Mouse (Mus musculus) retina, adult 2 months (tissue): Measurements from ENCODE around the gene Btbd35f15.
"Not testable (repeated sequence)": the region's sequence is repeated elsewhere in the genome, so short reads cannot be mapped to it uniquely, and the experiment has no call there.

Source experiments
- DNase-seq: peaks from one replicate; pipeline ENCODE4 v3.0.0-alpha.2; 2012; ENCODE audit warnings: low read depth, low spot score

Btbd35f15 gene

GRCm38 (mm10) chrX:33577214-33577613 is at the start of gene Btbd35f15:
TSS of gene Btbd35f15 (minus strand) at chrX:33577314.
- not testable (repeated sequence) for DNase-seq
